11 mouse cellular contexts compared by ENCODE assay signal in the genomic region with DNA sequence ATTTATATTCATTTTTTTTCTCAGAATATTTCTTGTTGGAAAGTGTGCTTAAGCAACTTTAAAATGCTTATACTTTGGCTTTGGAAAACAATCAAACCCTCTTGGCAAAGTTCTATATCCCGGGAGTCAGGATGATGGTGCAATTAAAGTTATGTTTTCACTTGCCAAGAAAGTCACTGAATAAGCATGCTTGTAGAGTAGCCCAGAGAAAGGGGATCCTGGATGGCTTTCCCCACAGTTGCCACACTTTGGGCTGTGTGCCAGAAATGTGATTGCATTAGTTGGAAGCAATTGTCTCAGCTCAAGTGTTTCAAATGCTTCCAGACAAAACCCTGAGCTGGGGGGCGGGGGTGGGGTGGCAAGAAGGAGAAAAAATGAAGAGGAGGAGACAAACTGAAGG. TPM values are rescaled to one million over a fixed set of nuclear protein-coding genes. Genes with fewer than 3 reads are reported as not detected.
DNase-seq lines count a peak whose midpoint lies in the region; ATAC-seq and TF ChIP-seq lines count a peak whose summit lies in the region.
"Had no signal": no experiment of that assay in that cellular context is flagged by ENCODE, and none has a peak within 500 bp of the region (broad histone marks: within the 10 kb centered on the region; RNA-seq: fewer than 3 reads in every experiment).

No protein-coding gene starts in this region.

- no peaks in the 10 kb centered on the region for H3K27me3 ChIP-seq in hindbrain, embryonic 13.5 days
- no peaks in the 10 kb centered on the region for H3K27me3 ChIP-seq in hindbrain, embryonic 12.5 days
- no peaks in the 10 kb centered on the region for H3K27me3 ChIP-seq in embryonic facial prominence, embryonic 15.5 days
- no peaks in the 10 kb centered on the region for H3K27me3 ChIP-seq in lung, embryonic 14.5 days (ENCODE audit: insufficient read depth, low read length)
- H3K27me3 ChIP-seq: neural tube, embryonic 13.5 days had no signal

- no peaks in the 10 kb centered on the region for H3K9me3 ChIP-seq in hindbrain, embryonic 13.5 days
- no peaks in the 10 kb centered on the region for H3K9me3 ChIP-seq in hindbrain, embryonic 12.5 days (replicated peaks)
- H3K9me3 ChIP-seq in embryonic facial prominence, embryonic 15.5 days (replicated peaks), result no peaks in the 10 kb centered on the region
- H3K9me3 ChIP-seq in lung, embryonic 14.5 days (ENCODE audit: low read depth, low read length), result no peaks in the 10 kb centered on the region
- H3K9me3 ChIP-seq: G1E; neural tube, embryonic 13.5 days had no signal

- no peak overlapping the region for H3K4me2 ChIP-seq in hindbrain, embryonic 13.5 days
- H3K4me2 ChIP-seq in hindbrain, embryonic 12.5 days (replicated peaks), result no peak overlapping the region
- H3K4me2 ChIP-seq in embryonic facial prominence, embryonic 15.5 days (replicated peaks), result no peak overlapping the region
- no peak overlapping the region for H3K4me2 ChIP-seq in lung, embryonic 14.5 days
- H3K4me2 ChIP-seq: neural tube, embryonic 13.5 days had no signal

- WGBS in hindbrain, embryonic 13.5 days, result 57% methylated on average over 2 of the region's 2 CpGs
- WGBS in hindbrain, embryonic 12.5 days, result 64% methylated on average over 2 of the region's 2 CpGs
- WGBS in embryonic facial prominence, embryonic 15.5 days, result 31% methylated on average over 2 of the region's 2 CpGs
- WGBS in lung, embryonic 14.5 days, result 25% methylated on average over 2 of the region's 2 CpGs

- TF ChIP-seq CTCF in lung, embryonic 14.5 days (IDR thresholded peaks at IDR 0.05; ENCODE audit: low read depth), result no peak

- no peak overlapping the region for H3K9ac ChIP-seq in hindbrain, embryonic 13.5 days
- no peak overlapping the region for H3K9ac ChIP-seq in hindbrain, embryonic 12.5 days
- H3K9ac ChIP-seq in embryonic facial prominence, embryonic 15.5 days, result no peak overlapping the region
- no peak overlapping the region for H3K9ac ChIP-seq in lung, embryonic 14.5 days
- H3K9ac ChIP-seq: neural tube, embryonic 13.5 days had no signal

- DNase-seq in NIH3T3 (ENCODE audit: low read depth), result peak; percentile 80
- peak; percentile 80 for DNase-seq in lung, embryonic 14.5 days
- no peak for DNase-seq in spleen, postnatal 10 days (ENCODE audit: low spot score in 2 of 2)
- DNase-seq in frontal cortex, postnatal 25 days (ENCODE audit: low spot score in 2 of 2), result no peak
- no peak for DNase-seq in B cell, adult 2 months

- no peak overlapping the region for H3K4me3 ChIP-seq in hindbrain, embryonic 13.5 days
- no peak overlapping the region for H3K4me3 ChIP-seq in hindbrain, embryonic 12.5 days
- H3K4me3 ChIP-seq in embryonic facial prominence, embryonic 15.5 days (replicated peaks), result no peak overlapping the region
- no peak overlapping the region for H3K4me3 ChIP-seq in lung, embryonic 14.5 days (ENCODE audit: low read depth, low read length)
- H3K4me3 ChIP-seq: neural tube, embryonic 13.5 days had no signal

- H3K27ac ChIP-seq in hindbrain, embryonic 13.5 days, result no peak overlapping the region
- H3K27ac ChIP-seq in hindbrain, embryonic 12.5 days, result no peak overlapping the region
- H3K27ac ChIP-seq in embryonic facial prominence, embryonic 15.5 days (replicated peaks), result no peak overlapping the region
- H3K27ac ChIP-seq in lung, embryonic 14.5 days (ENCODE audit: low read depth), result no peak overlapping the region
- H3K27ac ChIP-seq: neural tube, embryonic 13.5 days had no signal

- ATAC-seq in hindbrain, embryonic 13.5 days (ENCODE audit: low FRiP score), result peak; percentile 39; the same call in 1 of the 2 replicates
- no peak for ATAC-seq in hindbrain, embryonic 12.5 days (ENCODE audit: low FRiP score)
- ATAC-seq in embryonic facial prominence, embryonic 15.5 days (ENCODE audit: insufficient number of reproducible peaks, low FRiP score, low TSS enrichment, low read depth), result peak; percentile 57; the same call in 1 of the 2 replicates
- peak; percentile 65 for ATAC-seq in lung, embryonic 14.5 days (ENCODE audit: insufficient read depth)
- ATAC-seq: intestine, embryonic 16.5 days had no signal

- no peaks in the 10 kb centered on the region for H3K4me1 ChIP-seq in hindbrain, embryonic 13.5 days (replicated peaks)
- H3K4me1 ChIP-seq in hindbrain, embryonic 12.5 days, result no peaks in the 10 kb centered on the region
- H3K4me1 ChIP-seq in embryonic facial prominence, embryonic 15.5 days, result no peaks in the 10 kb centered on the region
- H3K4me1 ChIP-seq in lung, embryonic 14.5 days (ENCODE audit: insufficient read depth), result no peaks in the 10 kb centered on the region
- H3K4me1 ChIP-seq: neural tube, embryonic 13.5 days had no signal

- no peaks in the 10 kb centered on the region for H3K36me3 ChIP-seq in hindbrain, embryonic 13.5 days
- no peaks in the 10 kb centered on the region for H3K36me3 ChIP-seq in hindbrain, embryonic 12.5 days
- no peaks in the 10 kb centered on the region for H3K36me3 ChIP-seq in embryonic facial prominence, embryonic 15.5 days
- no peaks in the 10 kb centered on the region for H3K36me3 ChIP-seq in lung, embryonic 14.5 days (ENCODE audit: insufficient read depth)
- H3K36me3 ChIP-seq: G1E; neural tube, embryonic 13.5 days had no signal

RNA-seq across cellular contexts. Expression of a gene that starts 43.9 kb away (rescaled TPM):
- polyA plus RNA-seq in hindbrain, embryonic 13.5 days (2015; fragmentation: Nextera tagmentation; extraction: Ambion mirVana), result 8.0 and 9.5 TPM in 2 replicates
- polyA plus RNA-seq in hindbrain, embryonic 12.5 days (2016; fragmentation: Nextera tagmentation; extraction: Ambion mirVana), result 13.6 and 18.5 TPM in 2 replicates
- polyA plus RNA-seq in embryonic facial prominence, embryonic 15.5 days (2015; fragmentation: Nextera tagmentation; extraction: Ambion mirVana), result 28.0 and 29.9 TPM in 2 replicates
- polyA plus RNA-seq in lung, embryonic 14.5 days (2014; fragmentation: Nextera tagmentation; extraction: Ambion mirVana), result 19.1 and 19.3 TPM in 2 replicates
- polyA plus RNA-seq: G1E had no signal

Comparison
In these comparisons a context has a peak if more than half of its experiments do, and no peak if none do; other contexts are left out.
1. DNase-seq: peak in NIH3T3 (single experiment) and lung, embryonic 14.5 days (single experiment); none in spleen, postnatal 10 days (0 of 2), frontal cortex, postnatal 25 days (0 of 2) and B cell, adult 2 months (0 of 2).